Mouse (Mus musculus) lung, postnatal 14 days (tissue): Measurements from ENCODE around the gene Fam8a1.
A peak's percentile ranks its signal among the peaks of the same experiment; 100 is the strongest.

Experiments
- DNase-seq: peaks from one replicate; pipeline ENCODE4 v3.0.0; 2021

The Fam8a1 gene

DNA sequence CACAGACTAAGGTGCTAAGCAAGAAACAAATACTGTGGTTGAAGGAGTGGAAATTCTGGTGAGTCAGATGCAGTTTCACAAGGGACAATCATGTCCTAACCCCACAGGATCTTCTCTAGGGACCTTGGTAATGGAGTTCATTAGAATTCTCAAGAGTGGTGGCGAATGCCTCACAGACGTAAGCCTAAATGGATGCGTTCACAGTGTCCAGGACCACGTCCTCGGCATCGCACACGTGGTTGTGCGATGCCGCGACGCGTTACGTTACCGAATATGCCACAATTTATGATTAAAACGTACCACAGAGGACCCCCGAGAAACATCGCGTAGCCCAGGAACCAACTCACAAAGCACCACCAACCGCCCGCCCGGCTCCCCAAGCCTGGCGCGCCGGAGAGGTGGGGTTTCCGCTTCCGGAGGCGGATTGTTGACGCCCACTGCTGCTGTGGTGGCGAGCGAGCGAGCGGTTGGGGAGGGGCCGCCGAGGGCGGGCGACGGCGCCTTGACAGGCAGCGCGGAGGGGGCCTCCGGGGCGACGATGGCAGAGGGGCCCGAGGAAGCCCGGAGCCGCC is at the start of gene Fam8a1:
Gene Fam8a1 (plus strand): TSS at position 475 of the 572 bp plus-strand sequence.
- DNase-seq: peak; percentile 93

DNA sequence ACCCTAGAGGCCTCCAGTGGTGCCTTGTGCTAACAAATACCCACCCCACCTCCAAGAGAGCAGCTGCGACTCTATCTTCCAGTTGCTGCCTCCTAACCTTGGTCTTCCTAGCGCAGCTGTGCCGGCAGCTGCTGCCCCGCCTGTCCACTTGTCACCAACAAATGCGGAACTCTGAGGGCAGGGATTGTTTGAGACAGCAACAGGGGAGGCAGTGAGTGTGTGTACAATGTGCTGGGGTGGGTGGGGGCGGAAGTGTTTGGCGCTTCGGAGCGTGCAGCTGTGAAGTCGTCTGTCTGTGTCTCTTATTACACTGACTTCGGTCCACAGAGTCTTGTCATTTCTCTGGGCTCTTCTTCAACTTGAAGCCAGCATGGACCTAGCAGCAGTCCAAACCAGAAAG is 49.7 kb upstream of the Fam8a1 start:
- peak; percentile 15 for DNase-seq

DNA sequence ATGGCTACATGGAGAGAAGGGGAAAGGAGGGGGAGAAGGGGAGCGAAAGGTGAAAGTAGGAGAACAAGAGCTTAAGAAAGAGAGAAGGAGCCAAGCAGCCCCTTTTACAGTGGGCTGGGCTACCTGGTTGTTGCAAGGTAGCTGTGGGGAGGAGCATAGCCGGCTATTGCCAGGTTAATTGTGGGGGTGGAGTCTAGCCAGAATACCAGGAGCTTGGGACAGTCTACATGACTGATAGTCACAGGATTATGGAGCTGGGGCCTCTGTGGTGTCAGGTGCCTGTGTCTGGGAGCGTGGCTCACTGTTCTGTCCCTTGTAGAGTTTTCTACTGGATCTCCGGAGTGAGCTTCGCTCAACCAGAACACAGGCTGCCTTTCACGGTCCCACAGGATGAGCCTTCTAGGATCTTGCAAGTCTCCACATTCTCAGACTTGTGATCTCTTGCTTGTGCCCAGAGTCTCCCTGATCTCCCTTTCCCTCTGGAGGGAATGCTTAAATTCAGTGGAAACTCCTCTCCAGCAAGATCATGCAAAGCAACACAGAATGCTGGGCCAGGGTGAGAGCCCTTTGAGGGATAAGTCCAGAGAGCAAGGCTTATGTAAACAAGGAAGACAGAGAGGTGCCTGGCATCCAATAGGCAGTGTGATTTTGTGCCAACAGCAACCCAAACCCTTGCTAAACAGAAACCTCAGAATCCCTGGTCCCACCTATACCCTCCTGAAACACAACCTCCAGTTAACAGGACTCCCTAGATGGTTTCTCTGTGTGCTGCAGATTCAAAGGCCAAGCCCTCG is 48.2 kb upstream of the Fam8a1 start:
- DNase-seq: no peak

DNA sequence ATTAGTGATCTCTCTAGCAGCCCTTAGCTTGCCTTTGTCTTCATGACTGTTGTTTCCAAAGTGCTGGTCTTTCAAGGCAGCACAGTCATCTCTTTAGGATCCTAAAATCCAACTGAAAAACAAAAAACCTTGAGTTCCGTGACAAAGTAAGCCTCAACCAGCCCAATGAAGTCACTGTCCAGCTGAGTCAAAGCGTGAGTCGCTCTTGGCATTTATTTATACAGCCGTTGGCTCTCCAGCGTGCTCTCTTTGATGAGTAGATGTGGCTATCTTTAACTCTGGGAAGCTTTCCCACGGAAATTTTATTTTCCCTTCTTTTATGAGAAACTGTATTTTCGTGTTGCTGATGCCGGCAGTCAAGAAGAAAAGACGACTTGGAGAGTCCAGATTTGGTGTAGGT is 42.7 kb upstream of the Fam8a1 start:
- no peak for DNase-seq

DNA sequence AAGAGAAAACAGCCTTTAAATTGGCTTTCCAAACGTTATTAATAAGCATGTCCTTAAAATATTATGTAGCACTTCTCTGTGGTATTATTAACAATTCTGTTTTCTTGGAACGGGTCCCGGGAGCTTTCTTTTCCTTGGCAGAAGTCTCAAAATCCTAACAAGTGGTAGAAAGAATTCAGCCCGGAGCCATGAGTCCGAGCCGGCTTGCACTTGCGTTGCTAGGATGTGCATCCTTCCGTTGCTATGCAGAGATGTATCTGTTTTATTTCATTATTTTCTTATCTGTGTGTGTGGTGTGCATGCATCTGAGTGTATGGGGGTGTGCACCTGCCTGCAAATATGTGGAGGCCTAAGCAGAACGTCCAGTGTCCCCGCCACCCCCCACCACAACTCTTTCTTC is 41.5 kb upstream of the Fam8a1 start:
- DNase-seq: peak; percentile 50

DNA sequence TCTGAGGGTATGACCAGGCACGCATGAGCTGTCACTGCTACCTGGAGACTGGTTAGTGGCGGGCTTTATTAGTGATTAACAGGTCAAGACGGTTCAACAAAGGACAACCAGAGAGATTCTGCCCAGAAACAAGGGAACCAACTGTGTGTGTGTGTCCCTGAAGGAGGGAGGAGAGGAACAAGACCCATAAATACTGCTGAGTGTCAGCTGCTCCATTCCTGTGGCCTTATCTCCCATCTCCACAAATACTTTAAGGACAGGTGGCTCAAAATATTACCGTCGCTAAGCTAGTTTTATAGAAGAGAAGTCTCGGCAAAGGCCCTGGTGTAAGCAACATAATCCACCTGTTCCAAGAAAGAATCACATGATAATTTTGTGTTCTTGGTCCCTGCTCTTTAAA is 39.9 kb upstream of the Fam8a1 start:
- no peak for DNase-seq

DNA sequence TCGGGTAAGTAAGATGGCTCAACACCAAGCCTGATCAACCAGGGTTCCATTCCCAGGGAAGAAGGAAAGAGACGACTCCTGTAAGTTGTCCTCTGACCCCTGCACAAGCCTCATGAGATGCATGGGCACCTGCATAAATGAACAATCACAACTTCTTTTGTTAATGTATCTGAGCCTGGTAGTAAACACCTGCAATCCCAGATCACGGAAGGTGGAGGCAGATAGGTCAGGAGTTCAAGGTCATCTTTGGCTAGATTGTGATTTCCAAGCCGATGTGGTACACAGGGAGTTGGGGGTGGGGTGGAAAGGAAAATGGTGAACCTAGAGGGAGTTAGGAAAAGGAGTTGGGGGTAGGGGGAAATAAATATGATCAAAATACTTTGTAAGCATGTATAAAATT is 36.5 kb upstream of the Fam8a1 start:
- no peak for DNase-seq

DNA sequence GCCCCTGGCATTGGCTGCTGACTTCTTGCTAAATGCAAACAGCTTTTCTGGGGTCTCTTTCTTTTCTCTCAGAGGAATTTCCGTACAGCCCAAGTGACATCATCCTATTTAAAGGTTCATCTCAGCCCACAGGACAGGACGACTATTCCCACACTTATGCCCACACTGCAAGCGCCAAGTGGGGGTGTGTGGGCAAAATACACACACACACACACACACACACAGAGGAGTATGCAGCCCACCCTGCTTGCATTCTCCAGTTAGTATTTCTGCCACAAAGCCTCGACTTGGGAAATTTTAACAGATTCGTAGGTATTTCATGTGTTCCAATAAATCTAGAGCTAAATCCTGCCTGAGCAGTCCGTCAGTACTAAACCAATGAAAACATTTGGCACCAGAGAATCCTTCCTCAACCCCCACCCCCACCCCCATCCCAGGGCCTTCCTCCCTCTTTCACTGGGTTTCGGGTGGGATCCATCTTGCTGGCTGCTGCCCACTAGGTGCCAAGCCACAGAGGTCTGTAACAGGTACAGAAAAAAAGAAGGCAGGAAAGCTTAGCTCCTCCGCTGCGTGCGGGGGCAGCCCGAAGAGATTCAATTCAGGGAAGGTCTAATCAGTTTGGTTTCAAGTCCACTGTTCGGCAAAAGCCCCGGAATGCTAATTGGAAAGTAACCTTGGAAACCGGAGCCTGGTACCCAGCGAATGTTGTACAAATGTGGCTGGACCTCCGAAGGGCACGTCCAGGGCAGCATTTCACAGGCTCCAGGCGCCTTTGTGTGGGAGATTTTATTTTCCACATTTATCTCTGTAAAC is 35.8 kb upstream of the Fam8a1 start:
- no peak for DNase-seq

DNA sequence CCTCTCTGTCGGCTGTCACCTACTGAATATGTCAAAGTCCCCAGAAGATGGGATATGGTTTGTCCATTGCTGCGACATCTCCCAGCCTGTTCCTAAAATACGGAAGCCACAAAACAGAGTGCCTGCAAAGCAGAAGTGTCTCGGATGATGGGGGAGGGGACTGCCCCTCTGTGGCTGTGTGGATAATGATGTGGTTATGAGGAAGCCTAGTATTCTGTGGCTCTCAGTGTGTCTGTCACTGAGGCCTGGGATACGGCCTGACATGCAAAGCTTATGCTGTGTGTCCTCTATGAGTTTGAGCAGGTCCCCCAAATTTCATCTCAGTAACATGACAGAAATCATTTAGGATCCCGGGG is 35.2 kb upstream of the Fam8a1 start:
- DNase-seq: no peak

DNA sequence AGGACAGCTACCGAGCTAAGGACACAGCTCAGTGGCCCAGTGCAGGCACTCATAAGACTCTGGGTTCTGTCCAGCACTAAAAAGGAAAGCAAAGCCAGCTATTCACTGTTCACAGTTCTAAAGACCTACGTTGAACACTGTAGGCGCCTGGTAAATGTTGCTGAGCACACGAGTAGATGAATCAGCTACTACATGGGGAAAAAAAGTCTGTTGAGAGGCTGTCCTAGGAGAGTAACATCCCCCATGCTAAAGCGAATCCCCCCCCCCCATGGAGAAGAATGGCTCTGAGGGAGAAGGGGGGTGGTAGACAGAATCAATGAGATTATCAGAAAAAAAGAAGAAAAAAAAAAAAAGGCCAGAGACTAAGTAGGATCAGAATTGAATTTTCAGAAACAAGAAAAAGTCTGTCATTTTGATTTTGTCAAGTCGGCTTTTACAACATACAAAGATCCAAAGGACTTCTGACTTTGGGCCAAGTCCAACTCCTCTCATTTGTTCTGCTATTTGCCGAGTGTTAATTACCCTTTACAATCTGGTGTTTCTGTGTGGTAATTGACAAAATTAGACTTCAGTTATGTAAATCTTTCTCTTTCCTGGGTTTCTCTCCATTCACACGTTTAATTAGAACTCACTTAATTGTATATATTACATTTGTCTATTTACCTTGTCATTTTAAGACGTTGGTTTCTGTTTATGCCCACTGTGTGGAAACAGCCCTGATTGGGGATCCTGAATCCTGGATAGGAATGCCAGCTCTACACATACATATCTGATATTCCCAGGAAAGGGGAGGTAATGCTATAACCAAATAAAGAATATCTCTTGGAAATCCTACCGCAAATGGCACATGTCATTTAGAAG is 28.5 kb upstream of the Fam8a1 start:
- no peak for DNase-seq

DNA sequence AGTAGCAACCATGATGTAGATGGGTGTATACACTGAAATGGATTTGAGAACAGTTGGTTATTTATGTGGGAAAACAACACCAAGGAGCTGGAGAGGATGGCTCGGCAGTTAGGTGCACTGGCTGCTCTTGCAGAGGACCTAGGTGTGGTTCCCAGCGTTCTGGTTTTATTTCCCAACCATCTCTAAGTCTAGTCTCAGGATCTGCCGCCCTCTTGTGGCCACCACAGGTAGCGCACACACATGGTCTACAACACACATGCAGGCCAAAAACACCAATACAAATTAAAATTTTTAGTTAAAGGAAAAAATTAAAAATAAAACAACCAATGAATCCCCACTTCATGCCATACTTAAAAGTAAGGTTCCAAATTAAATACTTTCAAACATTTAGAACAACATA is 27.0 kb upstream of the Fam8a1 start:
- no peak for DNase-seq

DNA sequence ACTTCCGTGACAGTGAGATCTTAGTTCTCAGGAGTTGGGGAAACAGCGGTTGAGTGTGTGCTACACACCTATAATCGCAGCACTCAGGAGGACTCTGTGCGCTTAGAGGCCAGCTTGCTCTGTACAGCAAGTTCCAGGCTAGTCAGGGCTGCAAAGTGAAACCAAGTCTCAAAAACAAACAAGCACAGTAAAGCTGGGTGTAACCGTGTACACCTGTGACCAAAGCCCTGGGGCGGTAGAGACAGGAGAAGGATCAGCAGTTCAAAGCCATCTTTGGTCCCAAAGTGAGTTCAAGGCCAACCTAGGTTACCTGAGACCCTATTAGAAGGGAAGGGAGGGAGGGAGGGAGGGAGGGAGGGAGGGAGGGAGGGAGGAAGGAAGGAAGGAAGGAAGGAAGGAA is 25.1 kb upstream of the Fam8a1 start:
- no peak for DNase-seq

DNA sequence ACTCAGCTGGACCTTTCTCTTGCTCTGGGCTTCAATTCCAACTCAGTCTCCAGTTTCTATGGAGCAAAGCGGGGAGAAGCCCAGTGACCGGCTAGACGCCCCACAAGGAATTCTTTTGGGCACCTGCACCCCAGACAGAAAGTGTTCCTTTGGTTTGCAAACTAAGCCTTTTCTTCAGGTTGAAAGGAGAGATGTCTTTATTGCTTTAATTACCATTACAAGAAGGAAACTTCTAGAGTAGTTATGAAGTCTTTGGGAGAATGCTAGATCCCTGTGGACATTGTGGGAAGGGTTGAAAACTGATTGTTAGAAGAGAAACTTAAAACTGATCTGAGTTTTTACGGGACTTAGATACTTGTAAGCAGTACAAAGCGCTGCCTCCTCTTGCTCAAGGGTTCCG is 23.8 kb upstream of the Fam8a1 start:
- DNase-seq: no peak

DNA sequence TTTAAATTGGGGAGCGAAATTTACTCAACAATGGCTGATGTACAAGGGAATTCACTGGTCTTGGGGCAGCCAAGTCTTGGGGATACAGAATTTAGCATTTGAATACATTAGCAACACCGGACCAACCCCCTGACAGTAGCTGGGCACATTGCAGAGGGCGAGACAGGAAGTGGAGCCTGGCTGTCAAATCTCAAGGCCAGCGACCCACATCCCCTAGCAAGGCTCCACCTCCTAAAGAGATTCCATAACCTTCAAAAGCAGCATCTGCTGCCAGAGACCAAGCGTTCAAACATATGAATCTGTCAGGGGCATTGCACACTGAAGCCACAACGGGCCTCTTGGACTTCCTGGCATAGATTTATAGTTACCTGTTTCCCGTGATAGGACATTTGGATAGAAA is 17.5 kb upstream of the Fam8a1 start:
- no peak for DNase-seq

DNA sequence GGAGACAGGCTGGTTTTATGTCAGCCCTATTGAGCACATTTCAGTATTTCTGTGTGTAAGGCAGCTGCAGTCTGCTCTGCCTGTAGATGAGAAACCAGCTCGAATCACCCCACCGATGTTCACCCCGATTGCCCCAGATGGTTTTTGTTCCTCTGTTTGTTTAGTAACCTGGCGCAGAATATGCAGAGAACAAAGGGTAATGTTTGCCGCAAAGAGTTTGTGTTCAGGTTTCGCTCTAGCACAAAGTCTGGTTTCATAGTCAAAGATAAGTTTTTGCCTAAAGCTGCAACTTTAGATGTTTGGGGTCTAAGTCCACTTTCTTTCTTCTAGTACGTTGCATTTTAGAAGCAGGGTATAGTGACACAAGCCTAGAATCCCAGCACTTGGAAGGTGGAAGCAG is 16.7 kb upstream of the Fam8a1 start:
- no peak for DNase-seq

DNA sequence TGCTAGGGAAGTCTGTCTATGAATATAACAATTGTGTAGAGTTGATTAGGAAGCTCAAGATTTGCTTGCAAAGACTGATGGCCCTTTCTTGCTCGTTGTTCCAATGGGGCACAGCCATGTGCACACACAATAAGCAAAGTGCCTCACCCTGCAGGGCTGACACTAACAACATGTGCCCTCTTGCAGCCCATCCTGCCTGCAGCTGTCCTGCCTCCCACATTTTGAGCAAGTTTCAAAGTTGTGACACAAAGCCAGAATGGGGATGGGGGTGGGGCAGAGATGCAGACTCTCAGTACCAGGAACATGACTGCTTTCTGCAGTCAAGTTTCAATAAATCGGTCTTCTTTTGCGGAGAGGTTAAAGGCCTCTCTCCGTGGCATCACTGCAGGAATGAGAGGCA is 15.7 kb upstream of the Fam8a1 start:
- DNase-seq: no peak

DNA sequence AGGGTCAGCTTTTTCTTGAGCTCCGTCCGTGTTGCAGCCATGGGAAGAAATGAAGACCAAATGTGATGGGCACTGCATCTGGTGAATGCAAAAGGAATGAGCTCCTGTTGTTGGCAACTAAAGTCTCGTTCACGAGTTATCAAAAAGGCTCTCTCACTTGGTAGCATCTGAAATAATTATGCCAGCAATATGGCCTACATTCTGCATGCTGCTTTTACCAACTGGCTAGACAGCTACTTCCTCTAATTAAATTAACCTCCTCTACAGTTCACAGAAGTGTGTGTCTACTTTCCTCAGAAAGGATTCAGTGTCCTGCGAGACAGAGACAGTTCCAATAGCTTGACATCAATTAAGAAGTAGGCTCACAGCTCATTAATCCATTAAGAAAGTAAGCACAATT is 14.8 kb upstream of the Fam8a1 start:
- no peak for DNase-seq

DNA sequence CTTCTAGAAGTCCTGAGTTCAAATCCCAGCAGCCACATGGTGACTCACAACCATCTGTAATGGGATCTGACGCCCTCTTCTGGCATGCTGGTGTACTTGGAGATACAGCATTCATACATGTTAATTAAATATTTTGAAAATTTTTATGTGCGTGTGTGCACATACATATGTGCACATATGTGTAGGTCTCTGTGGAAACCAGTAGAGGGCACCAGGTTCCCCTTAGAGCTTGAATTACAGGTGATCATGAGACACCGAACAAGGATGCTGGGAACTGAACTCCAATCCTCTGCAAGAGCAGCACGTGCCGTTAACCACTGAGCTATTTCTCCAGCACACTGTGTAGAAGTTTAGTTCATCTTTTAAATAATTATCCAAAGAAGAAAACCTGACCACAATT is 10.1 kb upstream of the Fam8a1 start:
- DNase-seq: no peak

DNA sequence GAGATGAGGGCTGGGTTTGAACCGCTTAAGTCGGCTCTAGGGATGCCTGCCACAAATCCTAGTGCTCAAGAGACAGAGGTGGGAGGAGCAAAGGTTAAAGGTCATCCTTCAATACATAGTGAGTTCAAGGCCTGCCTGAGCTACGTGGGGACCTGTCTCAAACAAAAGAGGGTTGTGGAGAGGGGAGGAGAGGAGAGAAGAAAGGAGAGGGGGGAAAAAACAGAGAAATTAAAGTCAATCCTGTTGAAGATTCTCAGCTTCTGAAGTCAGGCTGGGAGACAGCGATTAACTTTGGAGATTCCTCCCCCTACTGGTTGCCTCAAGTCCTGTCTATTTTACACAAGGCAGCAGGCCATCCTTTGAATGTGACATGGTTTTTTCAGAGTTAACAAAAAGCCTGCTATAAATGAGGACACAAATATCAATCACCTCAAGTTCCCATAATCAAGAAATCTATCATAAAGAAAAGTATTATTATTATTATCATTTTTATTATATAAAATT is 5.8 kb upstream of the Fam8a1 start:
- peak; percentile 19 for DNase-seq

DNA sequence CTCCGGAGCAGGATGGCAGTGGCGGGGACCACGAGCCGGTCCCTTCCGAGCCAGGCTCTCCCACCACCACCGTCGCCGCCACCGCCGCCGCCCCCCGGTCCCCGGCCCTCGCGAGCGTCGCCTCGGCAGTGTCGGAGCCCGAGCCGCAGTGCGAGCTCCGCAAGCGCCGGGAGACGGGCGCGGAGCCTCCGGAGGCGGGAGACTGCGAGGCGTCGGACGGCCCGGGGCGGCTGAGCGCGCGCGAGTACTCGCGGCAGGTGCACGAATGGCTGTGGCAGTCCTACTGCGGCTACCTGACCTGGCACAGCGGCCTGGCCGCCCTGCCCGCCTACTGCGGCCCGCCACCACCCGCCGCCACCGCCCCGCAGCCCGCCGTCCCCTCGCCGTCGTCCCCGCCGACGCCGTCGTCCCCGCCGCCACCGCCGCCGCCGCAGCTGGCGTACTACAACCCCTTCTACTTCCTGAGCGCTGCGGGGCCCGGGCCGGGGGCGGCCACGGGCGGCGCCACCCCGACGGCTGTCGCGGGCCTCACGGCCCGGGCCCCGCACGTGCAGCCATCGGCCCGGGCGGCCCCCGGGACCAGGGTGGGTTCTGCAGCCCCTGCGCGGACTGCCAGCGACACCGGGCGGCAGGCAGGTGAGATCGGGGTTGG is 424 bp downstream of the Fam8a1 start:
- peak; percentile 12 for DNase-seq

DNA sequence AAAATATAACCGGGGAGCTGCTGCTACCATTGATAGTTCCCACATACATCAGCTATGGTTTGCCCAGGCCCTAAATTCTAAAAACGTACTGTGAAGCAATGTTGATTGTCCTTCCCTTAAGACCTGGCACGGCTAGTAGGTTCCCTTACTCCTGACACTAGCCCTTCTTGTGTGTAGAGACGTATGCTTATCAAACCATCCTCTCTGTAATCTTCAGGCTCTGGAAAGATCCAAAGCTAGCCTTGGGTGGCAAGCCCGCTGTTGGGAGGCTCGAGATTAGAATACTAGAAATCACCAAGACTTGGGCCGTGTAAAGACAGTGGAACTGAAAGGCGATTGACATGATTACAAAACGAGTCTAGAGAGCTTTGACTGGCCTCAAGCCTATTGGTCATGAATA is 1.2 kb downstream of the Fam8a1 start:
- DNase-seq: no peak

DNA sequence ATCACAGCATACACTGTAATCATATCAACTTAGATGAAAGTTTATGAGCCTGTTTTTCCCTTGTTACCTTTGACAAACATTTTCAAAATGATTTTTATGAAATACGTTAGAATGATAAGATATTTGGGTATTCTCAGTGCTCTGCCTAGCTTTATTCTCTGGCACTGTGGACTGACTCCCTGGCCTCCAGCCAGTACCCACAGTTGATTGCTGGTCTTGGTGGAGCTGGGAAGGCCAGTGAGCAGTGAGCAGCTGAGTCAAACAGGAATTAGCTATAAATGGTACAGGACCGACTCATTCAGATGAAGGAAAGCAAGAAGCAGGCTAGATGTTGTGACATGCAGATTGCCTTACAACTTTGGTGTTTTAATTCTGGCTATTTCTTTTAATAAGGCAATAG is 5.3 kb downstream of the Fam8a1 start:
- DNase-seq: no peak

DNA sequence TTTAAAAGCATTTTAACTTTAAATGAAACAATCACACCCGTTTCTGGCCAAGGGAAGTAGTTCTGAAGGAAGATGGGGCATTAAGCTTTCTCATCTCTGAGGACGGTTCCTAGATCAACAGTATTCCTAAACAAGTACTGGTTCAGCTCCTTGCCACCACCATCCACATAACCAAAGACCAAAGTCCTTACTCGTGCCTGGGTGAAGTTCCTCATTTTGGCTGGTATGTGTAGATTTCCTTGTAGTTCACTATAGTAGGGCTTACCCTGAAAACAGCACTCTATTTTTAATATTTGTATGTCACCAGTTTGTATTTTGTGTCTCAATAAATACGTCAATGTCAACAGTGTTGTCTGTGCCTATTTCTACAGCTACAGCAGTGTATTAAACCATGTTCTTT is 8.4 kb downstream of the Fam8a1 start:
- DNase-seq: no peak
